Mouse (Mus musculus) spleen, postnatal 14 days (tissue): ENCODE data around the gene Pspn.

Source experiments
- DNase-seq, 2 experiments: peaks; one replicate each; pipeline ENCODE4 v3.0.0; 2021 to 2022; ENCODE audit warnings: low spot score in 2 of 2

The Pspn gene

DNA sequence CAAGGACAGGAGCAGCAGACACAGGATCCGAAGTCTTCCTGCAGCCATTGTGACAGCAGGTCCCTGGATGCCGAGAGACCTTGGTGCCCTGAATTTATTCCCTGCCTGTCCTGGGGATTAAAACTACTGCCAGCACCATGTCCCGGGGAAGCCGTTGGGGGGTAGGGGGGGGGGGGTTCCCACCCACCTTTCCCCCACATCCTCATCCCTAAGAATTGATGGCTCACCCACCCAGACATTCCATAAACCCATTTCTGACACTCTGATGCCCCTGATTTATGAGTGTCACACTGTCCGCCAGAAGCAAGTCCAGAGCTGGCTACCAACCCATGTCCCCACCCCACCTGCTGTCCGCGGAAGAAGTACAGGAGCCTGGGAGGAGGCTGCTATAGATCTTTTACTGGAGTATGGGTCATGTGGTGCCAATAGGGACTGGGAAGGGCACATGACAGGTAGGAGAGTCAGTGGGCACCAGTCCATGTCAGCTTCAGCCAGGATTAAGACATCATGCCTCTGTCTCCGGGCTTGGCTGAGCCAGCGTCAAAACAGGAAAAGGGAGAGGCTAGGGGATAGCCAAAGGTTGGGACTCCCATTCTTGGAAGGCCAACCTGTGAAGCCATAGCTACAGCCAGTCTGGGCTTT lies at the start of gene Pspn:
Gene Pspn, minus strand, starts transcription at position 51 of the 642 bp plus-strand sequence.
- no peak for DNase-seq

DNA sequence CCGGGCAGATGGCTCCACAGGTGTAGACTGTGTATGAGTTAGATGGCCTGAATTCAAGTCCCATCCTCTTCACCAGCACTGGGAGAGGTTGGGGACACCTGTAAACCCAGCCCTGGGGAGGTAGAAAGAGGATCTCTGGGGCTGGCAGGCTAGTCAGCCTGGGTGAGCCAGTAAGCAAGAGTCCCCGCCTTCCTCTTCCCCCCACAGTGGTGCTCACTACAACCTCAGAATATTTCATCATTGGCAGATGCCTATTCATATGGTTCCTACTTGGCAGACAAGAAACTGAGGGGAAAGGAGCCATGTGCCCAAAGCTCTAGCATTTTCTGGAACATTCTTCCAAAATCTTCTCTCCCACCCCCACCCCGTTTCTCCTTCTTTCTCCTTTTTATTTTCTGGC lies 49.0 kb upstream of the Pspn start:
- no peak for DNase-seq

DNA sequence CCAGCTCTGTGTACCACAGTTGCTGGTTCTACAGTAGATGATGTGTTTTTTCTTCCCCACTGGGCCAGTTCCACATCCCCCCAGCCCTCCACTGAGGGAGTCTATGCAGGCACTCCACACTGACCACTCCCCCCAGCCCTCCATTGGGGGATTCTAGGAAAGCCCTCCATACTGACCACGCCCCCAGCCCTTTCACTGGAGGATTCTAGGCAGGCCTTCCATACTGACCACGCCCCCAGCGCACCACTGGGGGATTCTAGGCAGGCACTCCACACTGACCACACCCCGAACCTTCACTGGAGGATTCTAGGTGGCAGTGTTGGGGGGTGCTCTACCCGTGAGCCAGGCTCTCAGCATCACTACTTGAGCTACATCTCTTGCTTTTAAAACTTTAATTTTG lies 47.6 kb upstream of the Pspn start:
- DNase-seq = no peak

DNA sequence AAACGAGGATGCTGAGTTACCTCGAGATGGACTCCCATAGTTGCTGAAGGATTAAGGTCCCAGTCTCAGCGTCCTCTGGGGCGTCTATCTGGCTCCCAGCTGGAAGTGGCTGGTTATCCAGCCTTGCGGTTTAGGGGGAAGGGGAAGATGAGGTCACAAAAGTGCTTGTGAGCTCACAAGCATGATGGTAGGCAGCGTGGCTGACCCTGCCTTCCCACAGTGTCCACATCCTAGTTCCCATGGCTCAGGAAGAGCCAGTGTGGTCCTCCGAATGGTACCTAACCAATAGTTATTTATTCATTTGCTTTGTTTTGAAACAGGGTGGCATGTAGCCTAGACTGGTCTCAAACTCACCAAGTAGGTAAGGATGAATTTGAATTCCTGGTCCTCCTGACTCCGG lies 41.7 kb upstream of the Pspn start, which contains the start of gene Slc25a41:
Gene Slc25a41, minus strand, starts transcription at position 101 of the 400 bp plus-strand sequence.
- no peak for DNase-seq

DNA sequence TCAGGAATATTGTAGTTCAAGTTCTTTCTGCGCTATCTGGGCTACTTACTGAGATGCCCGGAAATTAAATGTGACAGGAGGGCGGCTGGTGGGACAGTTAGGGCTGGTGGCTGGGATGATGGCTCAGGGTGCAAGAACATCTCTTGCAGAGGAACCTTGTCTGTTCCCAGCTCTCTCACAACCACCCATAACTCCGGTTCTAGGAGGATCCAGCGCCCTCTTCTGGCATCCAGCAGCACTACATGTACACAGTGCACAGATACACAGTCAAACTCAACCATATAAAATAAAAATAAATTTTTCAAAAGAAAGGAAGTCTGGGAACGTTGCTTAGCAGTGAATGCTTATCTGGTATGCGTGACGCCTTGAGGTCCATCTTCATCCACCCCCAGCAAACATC lies 39.2 kb upstream of the Pspn start:
- DNase-seq = no peak

DNA sequence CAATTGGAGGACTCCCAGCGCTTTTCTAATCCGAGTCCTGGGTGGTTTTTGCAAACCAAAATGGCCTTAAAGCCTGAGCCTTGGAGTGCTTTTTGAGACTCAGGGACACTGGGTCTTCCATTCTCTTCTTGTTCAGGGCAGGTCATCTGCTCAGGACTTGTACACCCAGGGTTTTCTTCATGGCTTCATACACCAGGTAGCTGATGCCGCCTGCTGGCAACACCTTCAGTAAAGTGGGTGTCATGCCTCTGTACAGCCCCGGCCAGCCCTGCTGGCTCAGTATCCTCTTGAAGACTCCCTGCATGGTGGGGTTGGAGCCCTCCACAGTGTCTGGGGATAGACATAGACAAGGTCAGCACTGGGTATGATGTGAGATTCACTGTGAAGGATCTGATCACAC lies 33.0 kb upstream of the Pspn start:
- DNase-seq = no peak

DNA sequence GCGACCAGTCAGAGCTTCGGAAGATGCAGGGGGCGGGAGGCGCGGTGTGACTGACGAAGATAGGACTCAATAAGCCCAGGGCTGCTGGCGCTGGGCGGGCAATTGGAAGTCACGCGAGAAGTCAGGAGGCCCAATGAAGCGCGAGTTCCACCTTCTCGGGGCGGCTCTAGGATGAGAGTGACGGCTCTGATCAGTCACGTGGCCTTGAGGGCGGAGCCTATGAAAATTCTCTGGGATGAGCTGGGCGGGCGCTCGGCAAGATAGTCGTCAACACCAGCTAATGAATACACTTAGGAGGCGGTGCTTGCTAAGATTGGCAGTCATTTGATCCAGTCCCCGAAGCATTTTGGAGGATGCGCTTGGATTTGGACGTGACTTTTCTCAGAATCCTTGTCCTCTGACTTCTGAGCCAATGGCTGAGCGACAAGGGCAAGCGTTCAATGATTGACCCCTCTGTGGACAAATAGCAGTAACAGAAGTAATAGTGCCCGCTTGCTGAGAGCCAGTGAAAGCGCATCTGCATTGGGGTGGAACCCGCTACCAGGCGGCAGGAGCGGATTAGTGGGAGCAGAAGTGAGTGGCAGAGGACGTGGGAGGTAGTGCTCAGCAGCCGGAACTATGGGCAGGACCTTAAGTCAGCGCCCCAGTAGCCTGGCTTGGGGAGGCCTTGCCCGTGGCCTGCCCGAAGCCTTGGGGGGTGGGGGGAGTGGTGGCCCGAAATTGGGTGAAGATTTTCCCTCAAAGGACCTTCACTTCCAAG lies 32.0 kb upstream of the Pspn start:
- DNase-seq = peak; percentile 96 to 98

DNA sequence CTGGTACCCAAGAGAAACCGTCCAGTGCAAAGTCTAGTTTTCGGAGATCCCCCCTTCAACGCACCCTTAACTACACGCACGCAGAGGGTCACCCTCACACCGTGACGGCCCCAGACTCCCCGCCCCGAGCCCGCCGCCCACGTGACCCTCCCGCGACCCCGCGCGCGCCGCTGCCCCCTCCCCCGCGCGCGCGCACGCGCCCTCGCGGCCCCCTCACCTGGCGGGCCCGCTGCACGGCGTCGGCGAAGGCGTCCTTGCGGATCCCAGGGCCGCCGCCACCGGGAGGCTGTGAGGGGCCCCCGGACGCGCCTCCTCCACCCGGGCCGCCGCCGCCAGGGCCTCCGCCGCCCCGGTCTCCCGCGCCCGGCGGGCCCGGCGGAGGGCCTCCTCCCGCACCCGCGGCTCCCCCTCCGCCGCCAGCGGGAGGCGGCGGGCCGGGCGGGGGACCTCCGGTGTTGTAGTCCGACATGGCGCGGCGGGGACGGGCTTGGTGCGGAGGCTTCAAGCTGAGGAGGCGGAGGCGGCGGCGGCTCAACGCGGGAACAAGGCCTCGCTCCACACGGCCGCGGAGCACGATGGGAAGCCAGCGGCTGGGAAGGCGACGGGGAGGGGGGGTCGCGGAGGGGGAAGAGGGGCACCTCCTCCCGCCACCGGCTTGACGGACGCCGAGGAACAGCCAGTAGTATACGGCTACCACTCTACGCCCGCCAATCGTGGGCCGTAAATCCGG lies 31.3 kb upstream of the Pspn start, which contains the start of gene Khsrp:
Gene Khsrp, minus strand, starts transcription at position 592 of the 730 bp plus-strand sequence.
- peak in 1 of 2 experiments; percentile 42 for DNase-seq

DNA sequence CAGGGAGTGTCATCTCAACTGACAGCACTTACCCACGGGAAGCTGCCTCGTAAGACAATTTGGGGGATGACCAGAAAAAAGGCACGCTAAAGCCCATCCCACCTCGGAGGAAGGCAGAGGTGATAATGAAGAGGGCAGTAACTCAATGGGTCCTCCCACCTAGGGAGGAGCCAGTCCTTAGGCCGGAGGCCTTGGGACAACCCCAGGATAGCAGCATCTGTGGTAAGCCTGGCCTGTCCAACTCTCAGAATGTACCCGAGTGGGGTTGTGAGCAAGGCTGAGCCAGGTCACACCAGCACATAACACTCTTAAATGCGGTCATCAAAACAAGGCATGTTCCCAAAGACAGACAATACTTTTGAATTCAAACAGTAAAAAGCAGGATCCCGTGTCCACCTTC lies 29.9 kb upstream of the Pspn start:
- no peak for DNase-seq

DNA sequence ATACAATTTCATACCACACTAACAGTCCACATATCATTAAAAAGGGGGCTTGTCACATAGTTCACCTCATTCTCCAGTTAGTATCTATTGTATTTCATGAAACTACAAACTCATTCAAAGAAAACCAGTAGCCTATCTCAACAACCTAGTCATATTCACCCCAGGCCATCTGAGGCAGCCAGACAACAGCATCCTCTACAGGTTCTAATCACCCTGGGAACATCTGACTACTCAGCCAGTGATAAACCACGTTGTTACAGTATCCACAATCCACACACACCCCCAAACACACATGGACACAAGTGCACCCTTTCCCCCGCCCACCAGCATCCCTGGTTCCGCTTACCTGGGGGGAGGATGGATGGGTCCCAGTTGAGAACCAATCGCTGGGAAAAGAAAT lies 27.7 kb upstream of the Pspn start:
- DNase-seq = no peak

DNA sequence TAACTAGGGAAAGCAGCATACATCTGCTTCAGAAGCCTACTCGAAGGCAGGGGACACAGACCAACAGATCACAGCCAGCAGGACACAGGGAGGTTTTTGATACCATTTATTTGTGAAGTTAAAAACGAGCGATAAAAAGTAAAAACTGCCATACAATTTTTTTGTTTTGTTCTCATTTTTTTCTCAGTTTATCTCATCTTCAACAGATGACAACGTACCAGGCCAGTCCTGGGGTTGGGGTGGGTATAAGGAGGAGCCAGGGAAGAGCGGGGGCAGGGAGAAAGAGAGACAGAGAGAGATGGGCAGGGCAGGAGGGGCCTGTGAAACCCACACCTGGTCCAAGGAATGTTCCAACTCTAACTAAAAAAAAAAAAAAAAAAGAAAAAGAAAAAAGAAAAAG lies 21.1 kb upstream of the Pspn start:
- DNase-seq = no peak

DNA sequence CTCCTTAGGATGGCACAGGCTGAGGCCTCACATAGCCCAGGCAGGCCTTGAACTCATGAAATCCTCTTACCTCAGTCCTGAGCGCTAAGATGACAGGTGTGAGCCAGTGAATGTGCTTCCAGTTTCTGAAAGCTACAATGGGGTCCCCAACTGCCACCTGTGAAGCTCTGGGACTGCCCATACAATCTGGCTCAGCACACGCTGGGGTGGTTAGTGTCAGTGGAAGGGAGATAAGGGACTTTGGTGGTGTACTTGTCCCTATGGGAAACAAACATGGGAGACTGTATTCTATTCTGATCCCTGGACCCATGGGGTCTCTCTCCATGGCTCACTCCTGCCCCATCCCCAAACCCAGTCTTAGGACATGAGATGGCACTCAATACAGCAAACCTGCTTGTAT lies 19.9 kb upstream of the Pspn start:
- DNase-seq = no peak

DNA sequence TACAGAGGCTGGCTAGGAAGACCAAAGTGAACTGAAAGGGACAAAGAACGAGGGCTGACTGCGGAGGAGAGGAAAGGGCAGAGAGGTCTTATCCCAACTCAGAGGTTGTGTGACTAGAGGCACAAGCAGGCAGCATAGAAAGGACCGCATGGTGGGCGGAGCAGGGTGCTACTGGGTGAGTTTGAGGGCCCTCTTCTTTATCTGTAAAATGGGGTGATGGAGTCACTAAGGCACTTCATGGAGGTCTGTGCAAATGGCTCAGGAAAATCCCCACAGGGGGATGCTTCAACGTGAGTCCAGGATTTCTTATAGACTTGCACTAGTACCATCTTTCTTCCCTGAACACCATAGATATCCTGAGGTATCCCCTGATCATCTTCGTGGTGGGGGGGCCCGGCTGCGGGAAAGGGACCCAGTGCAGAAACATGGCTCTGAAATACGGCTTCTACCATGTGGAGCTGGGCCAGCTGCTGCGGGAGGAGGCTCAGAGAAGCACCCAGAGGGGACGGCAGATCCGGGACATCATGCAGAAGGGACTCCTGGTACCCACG lies 12.5 kb upstream of the Pspn start:
- DNase-seq = no peak

DNA sequence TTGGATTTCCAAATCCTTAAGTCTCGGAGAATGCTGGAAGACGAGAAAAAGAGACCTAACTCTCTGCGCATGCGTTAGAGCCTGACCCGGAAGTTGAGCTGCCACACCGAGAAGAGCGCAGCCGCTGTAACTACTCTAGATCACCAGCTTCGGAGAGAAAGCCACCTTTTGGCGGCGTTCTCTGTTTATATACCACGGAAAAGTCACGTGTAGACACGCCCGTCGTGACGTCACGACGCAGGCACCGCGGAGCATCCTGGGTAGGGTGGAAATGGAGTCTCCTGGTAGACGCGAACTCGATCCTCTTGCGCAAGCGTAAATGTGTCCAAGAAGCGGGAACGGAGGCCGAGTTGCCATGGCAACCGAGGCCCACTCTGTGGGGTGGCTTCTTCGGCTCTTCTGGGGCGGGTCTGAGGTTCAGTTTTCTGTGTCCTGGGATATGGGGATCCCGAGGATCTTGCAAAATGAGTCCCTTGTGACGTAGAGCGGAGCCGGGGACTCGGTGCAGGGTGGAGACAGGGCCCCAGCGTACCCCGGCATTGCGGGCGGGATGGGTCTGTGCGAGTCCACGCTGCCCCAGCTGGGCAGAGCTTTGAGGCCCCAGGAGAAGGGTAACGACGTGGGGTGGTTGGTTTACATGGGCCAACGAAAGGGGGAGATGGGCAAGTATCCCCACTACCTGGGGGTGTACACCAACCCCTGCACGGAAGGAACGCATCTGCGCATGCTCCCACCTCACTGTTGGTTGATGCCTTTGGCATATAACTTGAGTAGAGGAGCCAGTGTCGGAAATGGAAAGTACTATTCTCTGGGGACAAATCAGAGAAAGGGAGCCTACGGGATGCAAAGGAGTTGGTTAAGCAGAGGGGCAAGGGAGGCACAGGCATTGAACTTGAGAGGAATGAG lies 11.7 kb upstream of the Pspn start, which contains the start of the genes Gtf2f1 and Gm17949:
Gene Gtf2f1, minus strand, starts transcription at position 53 of the 906 bp plus-strand sequence.
Gene Gm17949, plus strand, starts transcription at position 234 of the 906 bp plus-strand sequence.
- DNase-seq = peak; percentile 78 to 85

DNA sequence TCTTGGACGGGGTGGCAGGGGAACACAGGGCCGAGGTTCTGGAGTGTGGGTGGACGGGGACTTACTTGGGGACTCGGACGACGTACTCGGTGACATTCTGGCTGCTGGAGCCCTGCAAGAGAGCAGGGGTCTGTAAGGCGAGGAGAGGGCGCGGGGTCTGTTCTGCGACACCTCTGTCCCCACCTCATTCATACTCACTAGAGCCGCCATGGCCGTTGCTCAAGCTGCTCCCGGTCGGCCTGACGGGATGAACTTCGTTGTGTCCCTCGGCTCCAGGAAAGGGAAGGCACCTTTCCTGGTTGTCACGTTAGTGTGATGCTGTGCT lies 11.1 kb upstream of the Pspn start:
- DNase-seq = no peak

DNA sequence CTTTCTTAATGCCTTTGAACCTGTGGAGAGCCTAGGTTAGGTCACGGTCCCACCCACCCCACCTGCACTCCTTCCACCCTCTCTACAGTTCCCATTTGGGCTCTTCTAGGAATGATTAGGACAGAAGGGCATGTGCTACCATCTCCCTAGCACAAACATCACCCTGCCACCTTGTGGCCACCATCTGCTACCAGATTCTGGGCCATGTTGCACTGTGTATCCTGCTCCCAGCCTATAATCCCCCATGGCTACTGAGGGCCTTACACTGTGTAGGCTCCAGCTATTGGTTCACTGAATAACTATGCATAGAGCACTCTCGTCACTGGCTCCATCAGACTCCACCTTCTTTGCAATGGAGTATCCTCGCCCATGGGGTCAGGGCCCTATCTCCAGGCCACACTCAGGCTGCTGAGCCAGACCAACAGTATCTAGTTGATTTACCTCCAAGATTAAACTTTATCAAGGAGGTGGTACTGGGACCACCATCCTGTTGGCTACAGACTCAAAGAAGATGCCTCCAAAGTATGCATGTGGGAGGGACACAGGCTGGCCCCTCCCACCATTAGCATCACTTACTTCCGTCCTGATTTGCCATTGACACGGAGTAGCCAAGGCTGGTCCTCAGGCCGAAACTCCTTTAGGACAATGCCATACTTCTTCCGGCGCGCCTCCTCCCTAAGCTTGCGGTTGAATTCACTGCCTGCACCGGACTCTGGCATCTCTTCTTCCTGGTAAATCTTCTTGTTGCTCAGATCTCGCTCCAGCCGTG lies 7.5 kb upstream of the Pspn start:
- DNase-seq = no peak

DNA sequence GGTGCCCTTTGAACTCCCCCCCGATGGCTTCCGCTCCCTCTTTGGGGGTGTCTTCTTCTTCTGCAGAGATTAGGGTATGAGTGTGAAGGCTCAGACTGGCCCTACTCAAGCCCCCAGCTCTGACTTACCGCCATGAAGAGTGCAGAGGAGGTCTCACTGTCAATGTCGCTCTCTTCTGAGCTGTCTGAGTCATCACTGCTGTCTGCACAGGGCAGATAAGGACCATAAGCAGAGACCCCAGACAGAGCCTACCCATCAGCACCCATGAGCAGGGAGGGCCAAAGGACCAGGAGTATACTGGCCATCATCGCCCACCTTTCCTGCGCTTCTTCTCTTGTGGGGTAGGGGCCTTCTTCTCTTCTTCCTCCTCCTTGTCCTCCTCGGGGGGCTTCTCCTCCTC lies 4.2 kb upstream of the Pspn start:
- DNase-seq = no peak

DNA sequence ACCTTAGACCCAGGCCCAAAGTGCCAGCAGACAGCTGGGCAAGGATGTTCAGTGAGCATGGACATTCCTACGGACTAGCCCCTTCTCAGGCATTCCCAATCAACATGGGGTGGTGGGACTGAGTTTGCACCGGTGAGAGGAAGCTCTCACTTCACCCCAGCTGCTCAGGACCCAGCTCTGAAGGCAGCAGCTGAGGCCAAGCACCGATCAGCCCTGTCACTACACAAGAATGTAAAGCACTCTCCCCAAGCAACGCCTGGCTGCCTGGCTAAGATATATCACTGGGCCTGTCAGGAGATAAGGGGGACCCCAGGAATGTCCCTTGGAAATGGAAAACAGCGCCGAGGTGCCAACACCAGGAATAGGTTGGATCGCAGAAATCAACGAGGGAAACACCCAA lies 1.4 kb upstream of the Pspn start:
- DNase-seq = no peak

DNA sequence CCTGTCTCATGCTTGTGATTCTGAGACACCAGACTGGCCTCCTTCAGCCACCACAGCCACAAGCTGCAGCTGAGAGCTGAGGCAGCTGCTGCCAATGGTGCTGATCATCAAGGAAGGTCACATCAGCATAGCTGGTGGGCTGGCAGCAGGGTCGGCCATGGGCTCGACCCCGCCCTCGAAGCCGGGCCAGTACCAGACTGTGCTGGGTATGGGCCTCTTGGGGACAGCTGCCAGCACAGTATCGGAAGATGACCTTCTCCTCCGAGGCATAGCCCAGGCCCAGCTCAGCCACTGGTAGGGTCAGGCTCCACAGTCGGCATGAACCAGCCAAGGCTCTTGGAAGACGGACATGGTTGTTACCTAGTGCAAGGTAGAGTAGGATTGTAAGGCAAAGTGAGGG lies 404 bp downstream of the Pspn start:
- no peak for DNase-seq

DNA sequence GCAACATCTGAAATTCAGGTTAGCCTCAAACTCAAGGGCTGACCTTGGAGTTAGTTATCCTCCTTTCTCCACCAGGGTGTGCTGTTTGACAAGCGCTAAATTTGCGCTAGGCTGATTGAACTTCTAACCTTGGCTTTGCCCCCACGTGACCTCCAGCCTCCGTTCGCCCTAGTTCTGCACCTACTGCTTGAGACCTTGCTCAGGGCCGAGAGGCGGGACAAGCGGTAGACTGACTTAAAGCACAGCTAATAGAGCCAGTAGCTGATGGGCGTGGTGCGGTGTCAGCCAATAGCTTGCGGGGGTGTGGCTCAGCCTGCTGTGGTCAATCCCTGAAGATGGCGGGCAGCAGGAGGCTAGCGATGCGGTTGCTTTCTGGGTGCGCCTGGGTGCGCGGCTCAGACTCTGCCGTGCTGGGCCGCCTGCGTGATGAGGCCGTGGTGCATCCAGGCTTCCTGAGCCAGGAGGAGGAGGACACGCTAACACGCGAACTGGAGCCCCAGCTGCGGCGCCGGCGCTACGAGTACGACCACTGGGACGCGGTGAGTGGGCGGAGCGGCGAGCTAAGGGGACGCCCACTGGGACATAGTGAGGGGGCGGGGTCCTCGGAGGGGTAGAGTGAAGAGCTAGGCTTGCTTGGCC lies 2.7 kb downstream of the Pspn start, which contains the start of gene Alkbh7:
Gene Alkbh7, plus strand, starts transcription at position 311 of the 639 bp plus-strand sequence.
- peak; percentile 88 to 90 for DNase-seq
